Mouse (Mus musculus) small intestine, adult 2 months (tissue): ENCODE results near the gene BC049352.

Source experiments
- CTCF ChIP-seq: fragments of 200-500 bp; IDR thresholded peaks from 2 replicates; pipeline ENCODE4 v1.5.1; 2012; ENCODE audit warnings: low read depth, mild to moderate bottlenecking, control low read depth, inconsistent platforms, low read length, moderate library complexity, mixed read lengths; ENCODE audit not compliant: insufficient replicate concordance, insufficient read length; ENCODE audit errors: extremely low read depth
- POLR2A ChIP-seq: fragments of 200-500 bp; IDR thresholded peaks from 2 replicates; pipeline ENCODE4 v1.6.1; 2012; ENCODE audit warnings: low read depth, mild to moderate bottlenecking, control low read depth, inconsistent platforms, low read length, moderate library complexity

DNA sequence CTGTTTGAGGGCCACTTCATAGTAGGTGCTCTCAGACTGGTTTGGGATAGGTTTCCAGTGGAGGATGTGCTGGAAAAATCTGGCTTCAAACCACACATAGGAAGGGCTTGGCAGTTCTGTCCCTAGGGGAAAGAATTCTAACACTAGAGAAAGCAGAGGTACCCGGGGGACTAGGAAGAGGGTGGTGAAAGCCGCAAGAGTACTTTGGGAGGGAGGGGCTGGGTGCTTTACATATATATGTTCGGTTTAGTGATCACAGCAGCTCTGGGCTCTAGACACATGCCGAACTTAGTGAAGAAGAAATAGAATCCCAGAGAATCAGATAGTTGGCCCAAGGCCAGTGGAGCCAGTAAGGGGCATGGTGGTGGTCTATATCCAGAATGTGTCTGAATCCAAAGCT lies 85.3 kb downstream of the BC049352 start:
- TF ChIP-seq CTCF (no peak), POLR2A (no peak)
